Mouse (Mus musculus) lung, embryonic 16.5 days (tissue): ENCODE results near the gene Timm29. TPM values are rescaled to one million over a fixed set of nuclear protein-coding genes. Genes with fewer than 3 reads are reported as not detected.
A peak's percentile ranks its signal among the peaks of the same experiment; 100 is the strongest.

Experiments used
- ATAC-seq: fragments of 200-750 bp; cut with Nextera tagmentation; 2 replicates; pipeline ENCODE4 v1.8.0; 2017; ENCODE audit warnings: low read depth, mild to moderate bottlenecking, moderate library complexity
- H3K27ac ChIP-seq: fragments of 300-500 bp; sonication (generic); 2 replicates; pipeline ENCODE4 v1.5.1; 2014; ENCODE audit warnings: mild to moderate bottlenecking, control low read depth, low read length
- H3K27me3 ChIP-seq: fragments of 300-500 bp; sonication (generic); 2 replicates; pipeline ENCODE4 v1.6.1; 2014; ENCODE audit warnings: low read depth, low read length, mixed read lengths; ENCODE audit not compliant: control insufficient read depth, insufficient read depth
- H3K36me3 ChIP-seq: fragments of 300-500 bp; sonication (generic); 2 replicates; pipeline ENCODE4 v1.6.1; 2014; ENCODE audit warnings: low read length; ENCODE audit not compliant: control insufficient read depth, insufficient read depth
- H3K4me1 ChIP-seq: fragments of 300-500 bp; sonication (generic); replicated peaks from 2 replicates; pipeline ENCODE4 v1.6.1; 2014; ENCODE audit warnings: low read length, mixed read lengths; ENCODE audit not compliant: control insufficient read depth, insufficient read depth
- H3K4me2 ChIP-seq: fragments of 300-500 bp; sonication (generic); 2 replicates; pipeline ENCODE4 v1.6.1; 2014; ENCODE audit warnings: low read depth, low read length, control low read depth
- H3K4me3 ChIP-seq: fragments of 300-500 bp; sonication (generic); 2 replicates; pipeline ENCODE4 v1.5.1; 2014; ENCODE audit warnings: mild to moderate bottlenecking, low read length, control low read depth
- H3K9ac ChIP-seq: fragments of 300-500 bp; sonication (generic); 2 replicates; pipeline ENCODE4 v1.6.1; 2014; ENCODE audit warnings: low read length, control low read depth
- H3K9me3 ChIP-seq: fragments of 300-500 bp; sonication (generic); 2 replicates; pipeline ENCODE4 v1.6.1; 2016; ENCODE audit warnings: low read length; ENCODE audit not compliant: control insufficient read depth
- WGBS: fragments of 180-500 bp; shearing (Covaris S2); extraction: QIAGEN DNeasy Blood & Tissue Kit; methylation state at CpG from one replicate; pipeline ENCODE4 v1.1.7; 2014; 5-methylcytosine and 5-hydroxymethylcytosine counted together
- polyA plus RNA-seq: library from polyadenylated mRNA; unstranded; fragments of >200 nt; fragmentation: Nextera tagmentation; extraction: Ambion mirVana; gene quantifications from 2 replicates; pipeline ENCODE4 v1.2.1, GENCODE M21; 2015

The Timm29 gene
- polyA plus RNA-seq, 1 experiment from 2014 or later, result 22.2 TPM

DNA sequence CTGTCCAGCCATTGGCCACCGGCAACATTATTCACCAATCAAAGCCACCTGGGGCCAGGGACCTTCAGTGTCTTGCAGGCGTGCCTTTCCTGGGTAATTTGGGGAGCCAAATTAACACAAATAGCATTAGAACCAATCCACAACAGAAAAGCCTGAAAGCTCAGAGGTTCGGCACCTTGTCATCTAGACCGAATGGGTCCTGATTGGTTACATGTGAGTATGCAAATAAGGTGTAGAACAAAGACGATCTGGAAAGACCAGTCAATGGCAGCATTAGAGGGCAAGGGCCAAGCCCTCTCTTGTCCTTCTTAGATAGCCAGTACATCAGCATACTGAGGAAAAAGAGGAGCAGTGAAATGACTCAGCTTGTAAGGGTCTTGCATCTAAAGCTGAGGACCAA lies 13.3 kb downstream of the Timm29 start:
- H3K27me3 ChIP-seq, result no peaks in the 10 kb centered on the region
- ATAC-seq, result no peak
- H3K4me2 ChIP-seq, result no peak overlapping the region
- H3K27ac ChIP-seq, result no peak overlapping the region
- H3K9ac ChIP-seq, result no peak overlapping the region
- no peaks in the 10 kb centered on the region for H3K36me3 ChIP-seq
- WGBS, result 72% methylated on average over 5 of the region's 5 CpGs
- H3K9me3 ChIP-seq, result no peaks in the 10 kb centered on the region
- H3K4me3 ChIP-seq, result no peak overlapping the region
- H3K4me1 ChIP-seq, result no peaks in the 10 kb centered on the region

GRCm38 (mm10) chr9:21606648-21607047 lies 14.1 kb downstream of the Timm29 start:
- WGBS, result 84% methylated on average over 1 of the region's 1 CpGs
- no peak overlapping the region for H3K9ac ChIP-seq
- H3K9me3 ChIP-seq, result no peaks in the 10 kb centered on the region
- no peak overlapping the region for H3K4me3 ChIP-seq
- no peaks in the 10 kb centered on the region for H3K4me1 ChIP-seq
- H3K27me3 ChIP-seq, result no peaks in the 10 kb centered on the region
- ATAC-seq, result no peak
- H3K4me2 ChIP-seq, result no peak overlapping the region
- H3K36me3 ChIP-seq, result no peaks in the 10 kb centered on the region
- H3K27ac ChIP-seq, result no peak overlapping the region

- H3K4me1 ChIP-seq, result peaks cover 2% of the 10 kb centered on the region; the same call in 1 of the 2 replicates
- no peak overlapping the region for H3K27ac ChIP-seq
- ATAC-seq, result no peak
- WGBS, result 89% methylated on average over 1 of the region's 1 CpGs
- H3K27me3 ChIP-seq, result no peaks in the 10 kb centered on the region
- no peak overlapping the region for H3K9ac ChIP-seq
- H3K4me2 ChIP-seq, result no peak overlapping the region
- H3K4me3 ChIP-seq, result no peak overlapping the region
- no peaks in the 10 kb centered on the region for H3K36me3 ChIP-seq
- H3K9me3 ChIP-seq, result no peaks in the 10 kb centered on the region
Observed at GRCm38 (mm10) chr9:21609861-21610260, 17.3 kb downstream of the Timm29 start.

GRCm38 (mm10) chr9:21614864-21615616 lies 22.5 kb downstream of the Timm29 start:
- Histone ChIP-seq H3K9ac (peak overlapping the region; percentile 80), H3K9me3 (no peaks in the 10 kb centered on the region), H3K4me1 (peaks cover 7% of the 10 kb centered on the region), H3K36me3 (no peaks in the 10 kb centered on the region), H3K27ac (peak overlapping the region; percentile 94), H3K4me2 (peak overlapping the region; percentile 56), H3K4me3 (peak overlapping the region; percentile 83), H3K27me3 (no peaks in the 10 kb centered on the region)
- no peak for ATAC-seq
- 72% methylated on average over 15 of the region's 15 CpGs for WGBS

DNA sequence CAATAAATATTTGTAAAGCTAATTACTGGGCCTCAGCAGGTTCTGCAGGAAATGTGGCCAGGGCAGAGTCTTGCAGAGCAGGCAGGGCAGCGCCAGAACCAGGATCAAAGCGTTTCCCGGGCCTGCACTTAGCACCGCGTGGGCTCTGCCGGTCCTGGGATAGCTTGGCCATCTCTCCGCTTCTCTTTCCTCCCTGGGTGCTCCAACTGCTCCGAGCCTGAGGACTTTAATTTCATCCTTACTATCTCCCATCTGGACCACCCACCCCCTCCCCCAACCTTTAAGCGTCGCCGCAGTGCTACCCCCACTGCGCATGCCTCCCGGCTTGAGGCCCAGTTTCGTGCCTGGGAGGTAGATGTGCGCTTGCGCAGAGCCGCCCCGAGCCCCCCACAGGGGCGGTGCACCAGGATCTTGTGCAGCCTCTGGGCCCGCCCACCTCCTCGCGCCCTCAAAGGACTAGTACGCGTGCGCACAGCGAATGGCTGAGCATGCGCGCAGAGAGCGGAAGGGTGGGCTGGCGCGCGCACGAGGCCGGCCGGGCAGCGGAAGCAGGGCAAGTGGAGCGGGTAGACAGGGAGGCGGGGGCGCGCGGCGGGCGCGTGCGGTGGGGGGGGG lies 23.2 kb downstream of the Timm29 start, which contains the start of gene Smarca4:
Smarca4 (plus strand) TSS at position 553 of the 615 bp plus-strand sequence.
- peak within 1 kb of the TSS; percentile 83 for H3K4me3 ChIP-seq
- no peaks in the 10 kb centered on the region for H3K27me3 ChIP-seq
- H3K4me1 ChIP-seq, result peaks cover 7% of the 10 kb centered on the region
- H3K27ac ChIP-seq, result peak within 1 kb of the TSS; percentile 98
- H3K4me2 ChIP-seq, result peak within 1 kb of the TSS; percentile 78
- under 1% methylated on average over 35 of the region's 45 CpGs for WGBS
- peak within 1 kb of the TSS; percentile 94 for H3K9ac ChIP-seq
- no peaks in the 10 kb centered on the region for H3K9me3 ChIP-seq
- peak; percentile 96 for ATAC-seq
- no peaks in the 10 kb centered on the region for H3K36me3 ChIP-seq

GRCm38 (mm10) chr9:21616232-21616781 lies 23.8 kb downstream of the Timm29 start:
- under 1% methylated on average over 46 of the region's 57 CpGs for WGBS
- Histone ChIP-seq H3K27ac (peak overlapping the region; percentile 98), H3K9ac (peak overlapping the region; percentile 94), H3K27me3 (no peaks in the 10 kb centered on the region), H3K4me1 (peaks cover 7% of the 10 kb centered on the region), H3K4me3 (peak overlapping the region; percentile 83), H3K4me2 (peak overlapping the region; percentile 78), H3K36me3 (no peaks in the 10 kb centered on the region), H3K9me3 (no peaks in the 10 kb centered on the region)
- peak; percentile 82 for ATAC-seq

- ATAC-seq, result no peak
- WGBS, result 4% methylated on average over 10 of the region's 10 CpGs
- H3K4me3 ChIP-seq, result peak overlapping the region; percentile 83
- H3K9me3 ChIP-seq, result no peaks in the 10 kb centered on the region
- no peaks in the 10 kb centered on the region for H3K36me3 ChIP-seq
- peak overlapping the region; percentile 78 for H3K4me2 ChIP-seq
- peak overlapping the region; percentile 98 for H3K27ac ChIP-seq
- peaks cover 7% of the 10 kb centered on the region for H3K4me1 ChIP-seq
- H3K27me3 ChIP-seq, result no peaks in the 10 kb centered on the region
- H3K9ac ChIP-seq, result peak overlapping the region; percentile 94
Observed at GRCm38 (mm10) chr9:21617066-21617465, 24.5 kb downstream of the Timm29 start.

DNA sequence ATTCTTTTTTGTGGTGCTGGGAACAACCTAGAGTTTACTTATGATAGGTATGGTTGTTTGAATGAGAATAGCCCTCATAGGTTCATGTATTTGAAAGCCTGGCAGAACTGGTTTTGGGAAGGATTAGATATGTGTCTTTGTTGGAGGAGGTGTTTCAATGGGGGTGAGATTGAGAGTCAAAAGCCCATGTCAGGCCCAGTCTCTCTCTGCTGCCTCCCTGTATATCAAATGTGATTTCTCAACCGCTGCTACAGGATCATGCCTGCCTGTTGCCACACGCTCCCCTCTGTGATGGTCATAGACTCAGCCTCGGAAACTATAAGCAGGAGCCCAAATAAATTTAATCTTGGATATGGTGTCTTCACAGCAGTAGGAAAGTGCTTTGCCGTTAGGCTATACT lies 27.7 kb downstream of the Timm29 start:
- ATAC-seq, result no peak
- no peak overlapping the region for H3K27ac ChIP-seq
- H3K36me3 ChIP-seq, result no peaks in the 10 kb centered on the region
- peaks cover 4% of the 10 kb centered on the region; the same call in 1 of the 2 replicates for H3K4me1 ChIP-seq
- WGBS, result 82% methylated on average over 4 of the region's 4 CpGs
- H3K27me3 ChIP-seq, result no peaks in the 10 kb centered on the region
- no peak overlapping the region for H3K4me3 ChIP-seq
- H3K9ac ChIP-seq, result no peak overlapping the region
- H3K9me3 ChIP-seq, result no peaks in the 10 kb centered on the region
- no peak overlapping the region for H3K4me2 ChIP-seq

GRCm38 (mm10) chr9:21622676-21623075 lies 30.2 kb downstream of the Timm29 start:
- no peak for ATAC-seq
- Histone ChIP-seq H3K4me1 (peaks cover 4% of the 10 kb centered on the region; the same call in 1 of the 2 replicates), H3K36me3 (no peaks in the 10 kb centered on the region), H3K9ac (no peak overlapping the region), H3K27ac (no peak overlapping the region), H3K4me2 (no peak overlapping the region), H3K4me3 (no peak overlapping the region), H3K9me3 (no peaks in the 10 kb centered on the region), H3K27me3 (no peaks in the 10 kb centered on the region)
- WGBS, result 97% methylated on average over 1 of the region's 1 CpGs
